Mouse (Mus musculus): ENCODE results near the gene Rrbp1. TPM values are rescaled to one million over a fixed set of nuclear protein-coding genes. Genes with fewer than 3 reads are reported as not detected.

Rrbp1 gene
- polyA plus RNA-seq, 1 experiment from 2014 or later, result 52.4 TPM

GRCm38 (mm10) chr2:143924085-143924484 lies 87.0 kb downstream of the Rrbp1 start:
- no peaks in the 10 kb centered on the region for H3K9me3 ChIP-seq (replicated peaks; ENCODE audit: control insufficient read depth, low read length)
- H3K4me3 ChIP-seq (ENCODE audit: low read length), result peak overlapping the region; percentile 24
- peak overlapping the region; percentile 47 for H3K4me2 ChIP-seq (ENCODE audit: low read depth, low read length)
- peak overlapping the region; percentile 87 for H3K27ac ChIP-seq (ENCODE audit: low read length)
- peaks cover 36% of the 10 kb centered on the region for H3K4me1 ChIP-seq (ENCODE audit: control insufficient read depth, insufficient read depth, low read length)
- peak overlapping the region; percentile 48 for H3K9ac ChIP-seq (ENCODE audit: low read length)
- H3K36me3 ChIP-seq (ENCODE audit: control insufficient read depth, insufficient read depth), result no peaks in the 10 kb centered on the region
- 29% methylated on average over 7 of the region's 7 CpGs for WGBS
- ATAC-seq (replicated peaks; ENCODE audit: extremely low read depth, insufficient read depth, low FRiP score), result 0 out of 2 replicates have a peak, but pooled peaks have one; percentile 43
- H3K27me3 ChIP-seq (ENCODE audit: control insufficient read depth, insufficient read depth, low read length), result no peaks in the 10 kb centered on the region

GRCm38 (mm10) chr2:143918831-143919502 lies 92.1 kb downstream of the Rrbp1 start:
- Histone ChIP-seq H3K4me1 (ENCODE audit: control insufficient read depth, insufficient read depth, low read length) (peaks cover 42% of the 10 kb centered on the region), H3K36me3 (ENCODE audit: control insufficient read depth, insufficient read depth) (no peaks in the 10 kb centered on the region), H3K27me3 (ENCODE audit: control insufficient read depth, insufficient read depth, low read length) (no peaks in the 10 kb centered on the region), H3K4me2 (ENCODE audit: low read depth, low read length) (peak overlapping the region; percentile 77), H3K9me3 (replicated peaks; ENCODE audit: control insufficient read depth, low read length) (no peaks in the 10 kb centered on the region), H3K9ac (ENCODE audit: low read length) (0 out of 2 replicates have a peak overlapping the region, but pooled peaks have one; percentile 25), H3K4me3 (ENCODE audit: low read length) (no peak overlapping the region), H3K27ac (ENCODE audit: low read length) (no peak overlapping the region)
- no peak for ATAC-seq (replicated peaks; ENCODE audit: extremely low read depth, insufficient read depth, low FRiP score)
- WGBS, result 33% methylated on average over 4 of the region's 4 CpGs

GRCm38 (mm10) chr2:143917622-143918021 lies 93.4 kb downstream of the Rrbp1 start:
- no peak for ATAC-seq (replicated peaks; ENCODE audit: extremely low read depth, insufficient read depth, low FRiP score)
- no peaks in the 10 kb centered on the region for H3K9me3 ChIP-seq (replicated peaks; ENCODE audit: control insufficient read depth, low read length)
- WGBS, result 31% methylated on average over 5 of the region's 5 CpGs
- H3K27me3 ChIP-seq (ENCODE audit: control insufficient read depth, insufficient read depth, low read length), result no peaks in the 10 kb centered on the region
- H3K4me3 ChIP-seq (ENCODE audit: low read length), result peak overlapping the region; percentile 86
- no peak overlapping the region for H3K27ac ChIP-seq (ENCODE audit: low read length)
- peaks cover 36% of the 10 kb centered on the region for H3K4me1 ChIP-seq (ENCODE audit: control insufficient read depth, insufficient read depth, low read length)
- H3K9ac ChIP-seq (ENCODE audit: low read length), result peak overlapping the region; percentile 97
- peak overlapping the region; percentile 77 for H3K4me2 ChIP-seq (ENCODE audit: low read depth, low read length)
- no peaks in the 10 kb centered on the region for H3K36me3 ChIP-seq (ENCODE audit: control insufficient read depth, insufficient read depth)

GRCm38 (mm10) chr2:143916229-143916628 lies 94.8 kb downstream of the Rrbp1 start:
- H3K4me3 ChIP-seq (ENCODE audit: low read length), result peak overlapping the region; percentile 86
- peaks cover 34% of the 10 kb centered on the region for H3K4me1 ChIP-seq (ENCODE audit: control insufficient read depth, insufficient read depth, low read length)
- H3K27me3 ChIP-seq (ENCODE audit: control insufficient read depth, insufficient read depth, low read length), result no peaks in the 10 kb centered on the region
- 1% methylated on average over 5 of the region's 5 CpGs for WGBS
- H3K27ac ChIP-seq (ENCODE audit: low read length), result peak overlapping the region; percentile 99
- H3K9me3 ChIP-seq (replicated peaks; ENCODE audit: control insufficient read depth, low read length), result no peaks in the 10 kb centered on the region
- ATAC-seq (replicated peaks; ENCODE audit: extremely low read depth, insufficient read depth, low FRiP score), result no peak
- H3K36me3 ChIP-seq (ENCODE audit: control insufficient read depth, insufficient read depth), result no peaks in the 10 kb centered on the region
- H3K4me2 ChIP-seq (ENCODE audit: low read depth, low read length), result peak overlapping the region; percentile 77
- H3K9ac ChIP-seq (ENCODE audit: low read length), result peak overlapping the region; percentile 97

GRCm38 (mm10) chr2:143915600-143916135 lies 95.4 kb downstream of the Rrbp1 start:
- H3K4me3 ChIP-seq (ENCODE audit: low read length), result peak overlapping the region; percentile 86
- peak overlapping the region; percentile 99 for H3K27ac ChIP-seq (ENCODE audit: low read length)
- H3K4me1 ChIP-seq (ENCODE audit: control insufficient read depth, insufficient read depth, low read length), result peaks cover 28% of the 10 kb centered on the region
- no peaks in the 10 kb centered on the region for H3K36me3 ChIP-seq (ENCODE audit: control insufficient read depth, insufficient read depth)
- no peaks in the 10 kb centered on the region for H3K9me3 ChIP-seq (replicated peaks; ENCODE audit: control insufficient read depth, low read length)
- under 1% methylated on average over 32 of the region's 32 CpGs for WGBS
- no peaks in the 10 kb centered on the region for H3K27me3 ChIP-seq (ENCODE audit: control insufficient read depth, insufficient read depth, low read length)
- H3K4me2 ChIP-seq (ENCODE audit: low read depth, low read length), result peak overlapping the region; percentile 77
- H3K9ac ChIP-seq (ENCODE audit: low read length), result peak overlapping the region; percentile 97
- peak; percentile 10 for ATAC-seq (replicated peaks; ENCODE audit: extremely low read depth, insufficient read depth, low FRiP score)

- H3K9me3 ChIP-seq (replicated peaks; ENCODE audit: control insufficient read depth, low read length), result no peaks in the 10 kb centered on the region
- H3K9ac ChIP-seq (ENCODE audit: low read length), result peak within 1 kb of the TSS; percentile 97
- H3K4me2 ChIP-seq (ENCODE audit: low read depth, low read length), result peak within 1 kb of the TSS; percentile 77
- peak; percentile 94 for ATAC-seq (replicated peaks; ENCODE audit: extremely low read depth, insufficient read depth, low FRiP score)
- under 1% methylated on average over 71 of the region's 71 CpGs for WGBS
- peak within 1 kb of the TSS; percentile 86 for H3K4me3 ChIP-seq (ENCODE audit: low read length)
- H3K27ac ChIP-seq (ENCODE audit: low read length), result peak within 1 kb of the TSS; percentile 99
- H3K4me1 ChIP-seq (ENCODE audit: control insufficient read depth, insufficient read depth, low read length), result peaks cover 24% of the 10 kb centered on the region
- no peaks in the 10 kb centered on the region for H3K36me3 ChIP-seq (ENCODE audit: control insufficient read depth, insufficient read depth)
- H3K27me3 ChIP-seq (ENCODE audit: control insufficient read depth, insufficient read depth, low read length), result no peaks in the 10 kb centered on the region
These were observed 96.1 kb downstream of the Rrbp1 start, which contains the start of gene Dstn for GRCm38 (mm10) chr2:143914760-143915599. Dstn (plus strand) TSS chr2:143915320.

- WGBS, result 6% methylated on average over 10 of the region's 10 CpGs
These were observed 96.8 kb downstream of the Rrbp1 start for GRCm38 (mm10) chr2:143914221-143914620.

GRCm38 (mm10) chr2:143912199-143912598 lies 98.9 kb downstream of the Rrbp1 start:
- no peaks in the 10 kb centered on the region for H3K9me3 ChIP-seq (replicated peaks; ENCODE audit: control insufficient read depth, low read length)
- no peaks in the 10 kb centered on the region for H3K27me3 ChIP-seq (ENCODE audit: control insufficient read depth, insufficient read depth, low read length)
- no peak overlapping the region for H3K4me3 ChIP-seq (ENCODE audit: low read length)
- 85% methylated on average over 2 of the region's 2 CpGs for WGBS
- H3K4me2 ChIP-seq (ENCODE audit: low read depth, low read length), result no peak overlapping the region
- peaks cover 1% of the 10 kb centered on the region for H3K4me1 ChIP-seq (ENCODE audit: control insufficient read depth, insufficient read depth, low read length)
- no peak overlapping the region for H3K9ac ChIP-seq (ENCODE audit: low read length)
- ATAC-seq (replicated peaks; ENCODE audit: extremely low read depth, insufficient read depth, low FRiP score), result no peak
- H3K27ac ChIP-seq (ENCODE audit: low read length), result no peak overlapping the region
- no peaks in the 10 kb centered on the region for H3K36me3 ChIP-seq (ENCODE audit: control insufficient read depth, insufficient read depth)

More at GRCm38 (mm10) chr2:143914221-143914620, 96.8 kb downstream of the Rrbp1 start:
- peak overlapping the region; percentile 77 for H3K4me2 ChIP-seq (ENCODE audit: low read depth, low read length)
- H3K4me1 ChIP-seq (ENCODE audit: control insufficient read depth, insufficient read depth, low read length), result peaks cover 18% of the 10 kb centered on the region
- H3K9me3 ChIP-seq (replicated peaks; ENCODE audit: control insufficient read depth, low read length), result no peaks in the 10 kb centered on the region
- H3K4me3 ChIP-seq (ENCODE audit: low read length), result peak overlapping the region; percentile 86
- ATAC-seq (replicated peaks; ENCODE audit: extremely low read depth, insufficient read depth, low FRiP score), result no peak
- H3K27me3 ChIP-seq (ENCODE audit: control insufficient read depth, insufficient read depth, low read length), result no peaks in the 10 kb centered on the region
- peak overlapping the region; percentile 97 for H3K9ac ChIP-seq (ENCODE audit: low read length)
- H3K27ac ChIP-seq (ENCODE audit: low read length), result peak overlapping the region; percentile 99
- no peaks in the 10 kb centered on the region for H3K36me3 ChIP-seq (ENCODE audit: control insufficient read depth, insufficient read depth)

Measured in heart, embryonic 16.5 days (tissue).